Mouse (Mus musculus): ENCODE measurements around the gene Hoxc5. TPM values are rescaled to one million over a fixed set of nuclear protein-coding genes. Genes with fewer than 3 reads are reported as not detected.
A peak's percentile ranks its signal among the peaks of the same experiment; 100 is the strongest.

Hoxc5 gene
- polyA plus RNA-seq, 1 experiment from 2014 or later = 17.5 TPM

GRCm38 (mm10) chr15:103001370-103001769, 34.1 kb downstream of the Hoxc5 start:
- WGBS = 51% methylated on average over 2 of the region's 2 CpGs
- Histone ChIP-seq H3K9ac (ENCODE audit: low read length) (no peak overlapping the region), H3K4me1 (ENCODE audit: control insufficient read depth, insufficient read depth, low read length) (peaks cover 17% of the 10 kb centered on the region)

GRCm38 (mm10) chr15:103002156-103002555, 34.9 kb downstream of the Hoxc5 start:
- peaks cover 99% of the 10 kb centered on the region for H3K27me3 ChIP-seq (ENCODE audit: control insufficient read depth, insufficient read depth, low read length)
- no peaks in the 10 kb centered on the region for H3K9me3 ChIP-seq (replicated peaks; ENCODE audit: control insufficient read depth, low read length)
- H3K4me3 ChIP-seq (replicated peaks; ENCODE audit: low read length) = no peak overlapping the region
- peaks cover 17% of the 10 kb centered on the region for H3K4me1 ChIP-seq (ENCODE audit: control insufficient read depth, insufficient read depth, low read length)
- H3K36me3 ChIP-seq (ENCODE audit: control insufficient read depth, insufficient read depth, low read length) = no peaks in the 10 kb centered on the region
- ATAC-seq (ENCODE audit: insufficient read depth, low FRiP score) = no peak
- H3K27ac ChIP-seq (ENCODE audit: low read length) = peak overlapping the region; percentile 65; the same call in 1 of the 2 replicates
- H3K9ac ChIP-seq (ENCODE audit: low read length) = no peak overlapping the region
- WGBS = 28% methylated on average over 4 of the region's 4 CpGs
- no peak overlapping the region for H3K4me2 ChIP-seq (ENCODE audit: low read depth, low read length)

More at GRCm38 (mm10) chr15:103001370-103001769, 34.1 kb downstream of the Hoxc5 start:
- H3K36me3 ChIP-seq (ENCODE audit: control insufficient read depth, insufficient read depth, low read length) = no peaks in the 10 kb centered on the region
- ATAC-seq (ENCODE audit: insufficient read depth, low FRiP score) = no peak
- peaks cover 97% of the 10 kb centered on the region for H3K27me3 ChIP-seq (ENCODE audit: control insufficient read depth, insufficient read depth, low read length)
- no peak overlapping the region for H3K27ac ChIP-seq (ENCODE audit: low read length)
- H3K4me2 ChIP-seq (ENCODE audit: low read depth, low read length) = peak overlapping the region; percentile 70; the same call in 1 of the 2 replicates
- no peaks in the 10 kb centered on the region for H3K9me3 ChIP-seq (replicated peaks; ENCODE audit: control insufficient read depth, low read length)
- no peak overlapping the region for H3K4me3 ChIP-seq (replicated peaks; ENCODE audit: low read length)

DNA sequence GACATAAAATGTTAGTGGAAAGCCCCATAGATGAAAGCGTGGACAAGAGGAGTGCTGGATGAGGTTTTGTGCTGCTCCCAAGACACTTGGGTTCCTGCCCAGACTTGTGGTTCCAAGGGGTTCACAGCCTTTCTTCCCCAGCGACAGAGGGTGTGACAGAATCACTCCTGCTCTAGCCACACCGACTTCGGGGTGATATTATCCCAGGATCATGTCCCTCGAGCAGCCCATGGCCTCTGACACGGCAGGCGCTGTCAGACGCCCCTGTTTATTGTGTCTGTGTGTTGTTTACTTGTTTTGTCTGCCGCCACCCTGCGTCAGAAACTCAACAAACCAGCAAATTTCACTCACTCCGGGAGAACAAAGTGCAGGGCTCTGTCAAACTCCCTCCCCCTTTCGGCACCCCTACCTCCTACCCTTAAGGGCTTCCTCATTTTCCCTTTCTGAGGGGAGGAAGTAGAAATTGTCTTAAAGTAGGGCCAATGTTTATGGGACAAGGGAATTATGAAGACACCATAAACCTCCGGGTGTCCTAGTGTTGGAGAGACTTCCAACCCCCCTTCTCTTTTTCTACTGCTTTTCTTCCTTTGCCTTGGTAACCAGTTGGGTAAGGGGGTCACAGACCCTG, 35.7 kb downstream of the Hoxc5 start:
- Histone ChIP-seq H3K9ac (ENCODE audit: low read length) (no peak overlapping the region), H3K4me3 (replicated peaks; ENCODE audit: low read length) (no peak overlapping the region), H3K4me1 (ENCODE audit: control insufficient read depth, insufficient read depth, low read length) (peaks cover 17% of the 10 kb centered on the region), H3K9me3 (replicated peaks; ENCODE audit: control insufficient read depth, low read length) (no peaks in the 10 kb centered on the region), H3K36me3 (ENCODE audit: control insufficient read depth, insufficient read depth, low read length) (no peaks in the 10 kb centered on the region), H3K27ac (ENCODE audit: low read length) (peak overlapping the region; percentile 65; the same call in 1 of the 2 replicates), H3K4me2 (ENCODE audit: low read depth, low read length) (no peak overlapping the region; the same call in 1 of the 2 replicates), H3K27me3 (ENCODE audit: control insufficient read depth, insufficient read depth, low read length) (peaks cover 98% of the 10 kb centered on the region)
- WGBS = 14% methylated on average over 13 of the region's 13 CpGs
- ATAC-seq (ENCODE audit: insufficient read depth, low FRiP score) = no peak

DNA sequence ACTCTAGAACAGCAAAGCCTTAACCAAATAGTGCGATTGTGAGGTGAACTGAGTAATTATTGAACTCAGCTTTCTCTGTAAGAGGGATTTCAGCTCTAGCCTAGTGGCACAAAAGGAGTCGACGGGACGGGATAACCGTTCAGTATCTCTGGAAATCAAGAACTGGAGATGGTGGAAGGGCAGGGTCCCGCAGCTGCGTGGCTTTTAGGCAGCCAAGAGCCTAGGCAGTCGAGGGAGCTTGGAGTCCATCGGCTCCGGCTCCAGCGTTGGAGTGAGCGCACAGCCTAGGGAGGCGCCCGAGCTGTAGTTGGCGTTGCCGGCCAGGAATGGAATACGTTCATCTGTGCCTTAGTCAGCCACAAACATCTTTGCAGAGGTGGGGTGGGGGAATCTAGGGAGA, 38.1 kb downstream of the Hoxc5 start:
- WGBS = 4% methylated on average over 17 of the region's 17 CpGs
- peak overlapping the region; percentile 75 for H3K27ac ChIP-seq (ENCODE audit: low read length)
- H3K9me3 ChIP-seq (replicated peaks; ENCODE audit: control insufficient read depth, low read length) = no peaks in the 10 kb centered on the region
- peaks cover 94% of the 10 kb centered on the region for H3K27me3 ChIP-seq (ENCODE audit: control insufficient read depth, insufficient read depth, low read length)
- no peaks in the 10 kb centered on the region for H3K36me3 ChIP-seq (ENCODE audit: control insufficient read depth, insufficient read depth, low read length)
- no peak overlapping the region for H3K4me3 ChIP-seq (replicated peaks; ENCODE audit: low read length)
- peak overlapping the region; percentile 8; the same call in 1 of the 2 replicates for H3K9ac ChIP-seq (ENCODE audit: low read length)
- H3K4me1 ChIP-seq (ENCODE audit: control insufficient read depth, insufficient read depth, low read length) = peaks cover 5% of the 10 kb centered on the region; the same call in 1 of the 2 replicates
- ATAC-seq (ENCODE audit: insufficient read depth, low FRiP score) = 0 out of 2 replicates have a peak, but pooled peaks have one; percentile 24
- peak overlapping the region; percentile 8 for H3K4me2 ChIP-seq (ENCODE audit: low read depth, low read length)

DNA sequence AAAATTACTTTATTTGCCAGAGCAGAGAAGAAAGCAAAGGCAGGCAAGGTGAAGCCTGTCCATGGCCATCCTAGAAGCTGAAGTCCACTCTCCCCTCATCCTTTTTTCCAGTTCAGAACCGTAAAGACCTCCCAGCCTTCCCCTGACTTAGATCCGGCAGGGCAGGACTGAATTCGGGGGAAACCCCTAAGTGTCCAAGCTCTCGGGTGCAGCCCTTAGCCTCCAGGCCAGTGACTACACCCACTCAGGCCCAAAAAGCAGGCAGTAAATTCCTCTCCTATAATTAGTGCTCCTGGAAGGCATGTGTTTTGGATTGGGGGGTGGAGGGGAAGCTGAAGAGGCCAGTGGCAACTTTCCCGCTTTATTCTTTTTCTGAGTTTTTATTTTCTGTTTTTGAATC, 38.6 kb downstream of the Hoxc5 start:
- peaks cover 2% of the 10 kb centered on the region; the same call in 1 of the 2 replicates for H3K4me1 ChIP-seq (ENCODE audit: control insufficient read depth, insufficient read depth, low read length)
- peak overlapping the region; percentile 8 for H3K4me2 ChIP-seq (ENCODE audit: low read depth, low read length)
- no peak overlapping the region for H3K4me3 ChIP-seq (replicated peaks; ENCODE audit: low read length)
- no peak for ATAC-seq (ENCODE audit: insufficient read depth, low FRiP score)
- 18% methylated on average over 5 of the region's 5 CpGs for WGBS
- no peaks in the 10 kb centered on the region for H3K9me3 ChIP-seq (replicated peaks; ENCODE audit: control insufficient read depth, low read length)
- no peaks in the 10 kb centered on the region for H3K36me3 ChIP-seq (ENCODE audit: control insufficient read depth, insufficient read depth, low read length)
- H3K27me3 ChIP-seq (ENCODE audit: control insufficient read depth, insufficient read depth, low read length) = peaks cover 94% of the 10 kb centered on the region
- H3K9ac ChIP-seq (ENCODE audit: low read length) = peak overlapping the region; percentile 8; the same call in 1 of the 2 replicates
- H3K27ac ChIP-seq (ENCODE audit: low read length) = peak overlapping the region; percentile 75

DNA sequence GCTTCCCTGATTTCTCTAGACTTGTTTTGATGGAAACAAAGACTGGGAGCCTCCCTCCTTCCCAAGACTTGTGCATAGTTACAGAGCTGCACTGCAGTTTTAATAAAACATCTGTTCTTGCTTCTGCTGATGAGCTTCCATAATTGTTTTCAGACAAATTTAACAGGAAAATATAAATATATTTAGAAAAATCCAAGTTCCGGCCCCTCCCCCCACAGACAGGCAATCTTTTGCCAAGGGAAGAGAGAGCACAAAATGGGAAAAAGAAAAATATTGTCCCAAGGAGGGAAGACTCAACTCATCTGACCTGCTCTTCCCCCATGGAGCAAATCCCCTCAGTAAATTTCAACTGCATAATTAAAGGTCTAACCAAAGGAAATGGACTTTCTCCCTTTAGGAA, 39.1 kb downstream of the Hoxc5 start:
- no peak for ATAC-seq (ENCODE audit: insufficient read depth, low FRiP score)
- peak overlapping the region; percentile 75; the same call in 1 of the 2 replicates for H3K27ac ChIP-seq (ENCODE audit: low read length)
- H3K36me3 ChIP-seq (ENCODE audit: control insufficient read depth, insufficient read depth, low read length) = no peaks in the 10 kb centered on the region
- no peak overlapping the region for H3K4me3 ChIP-seq (replicated peaks; ENCODE audit: low read length)
- no peaks in the 10 kb centered on the region for H3K9me3 ChIP-seq (replicated peaks; ENCODE audit: control insufficient read depth, low read length)
- H3K9ac ChIP-seq (ENCODE audit: low read length) = no peak overlapping the region
- H3K4me2 ChIP-seq (ENCODE audit: low read depth, low read length) = peak overlapping the region; percentile 8; the same call in 1 of the 2 replicates
- peaks cover 94% of the 10 kb centered on the region for H3K27me3 ChIP-seq (ENCODE audit: control insufficient read depth, insufficient read depth, low read length)
- 26% methylated on average over 1 of the region's 1 CpGs for WGBS
- H3K4me1 ChIP-seq (ENCODE audit: control insufficient read depth, insufficient read depth, low read length) = no peaks in the 10 kb centered on the region

DNA sequence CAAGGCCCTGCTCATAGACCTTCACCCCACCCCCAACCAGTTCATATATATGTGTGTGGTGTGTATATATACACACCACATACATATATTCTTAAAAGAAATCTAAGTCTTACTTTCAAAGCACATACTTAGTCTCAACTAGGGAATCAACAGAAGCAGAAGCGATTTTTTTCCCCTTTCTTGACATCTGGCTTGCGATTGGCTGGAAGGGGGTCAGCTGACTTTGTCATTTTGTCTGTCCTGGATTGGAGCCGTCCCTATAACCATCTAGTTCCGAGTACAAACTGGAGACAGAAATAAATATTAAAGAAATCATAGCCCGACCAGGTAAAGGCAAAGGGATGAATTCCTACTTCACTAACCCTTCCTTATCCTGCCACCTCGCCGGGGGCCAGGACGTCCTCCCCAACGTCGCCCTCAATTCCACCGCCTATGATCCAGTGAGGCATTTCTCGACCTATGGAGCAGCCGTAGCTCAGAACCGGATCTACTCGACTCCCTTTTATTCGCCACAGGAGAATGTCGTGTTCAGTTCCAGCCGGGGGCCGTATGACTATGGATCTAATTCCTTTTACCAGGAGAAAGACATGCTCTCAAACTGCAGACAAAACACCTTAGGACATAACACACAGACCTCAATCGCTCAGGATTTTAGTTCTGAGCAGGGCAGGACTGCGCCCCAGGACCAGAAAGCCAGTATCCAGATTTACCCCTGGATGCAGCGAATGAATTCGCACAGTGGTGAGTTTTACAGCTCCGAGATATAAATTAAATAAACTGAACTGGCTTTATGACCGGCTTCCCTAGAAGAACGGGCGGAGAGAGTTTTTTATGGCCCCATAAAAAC, 42.2 kb downstream of the Hoxc5 start:
- Histone ChIP-seq H3K9ac (ENCODE audit: low read length) (peak overlapping the region; percentile 69), H3K36me3 (ENCODE audit: control insufficient read depth, insufficient read depth, low read length) (no peaks in the 10 kb centered on the region), H3K27me3 (ENCODE audit: control insufficient read depth, insufficient read depth, low read length) (peaks cover 86% of the 10 kb centered on the region), H3K27ac (ENCODE audit: low read length) (peak overlapping the region; percentile 82), H3K4me3 (replicated peaks; ENCODE audit: low read length) (peak overlapping the region; percentile 42), H3K4me2 (ENCODE audit: low read depth, low read length) (peak overlapping the region; percentile 53), H3K9me3 (replicated peaks; ENCODE audit: control insufficient read depth, low read length) (no peaks in the 10 kb centered on the region), H3K4me1 (ENCODE audit: control insufficient read depth, insufficient read depth, low read length) (peaks cover 9% of the 10 kb centered on the region; the same call in 1 of the 2 replicates)
- 6% methylated on average over 27 of the region's 27 CpGs for WGBS
- no peak for ATAC-seq (ENCODE audit: insufficient read depth, low FRiP score)

- H3K27me3 ChIP-seq (ENCODE audit: control insufficient read depth, insufficient read depth, low read length) = peaks cover 80% of the 10 kb centered on the region
- peak overlapping the region; percentile 42 for H3K4me3 ChIP-seq (replicated peaks; ENCODE audit: low read length)
- ATAC-seq (ENCODE audit: insufficient read depth, low FRiP score) = no peak
- peaks cover 9% of the 10 kb centered on the region; the same call in 1 of the 2 replicates for H3K4me1 ChIP-seq (ENCODE audit: control insufficient read depth, insufficient read depth, low read length)
- 12% methylated on average over 31 of the region's 31 CpGs for WGBS
- peak overlapping the region; percentile 82 for H3K27ac ChIP-seq (ENCODE audit: low read length)
- H3K36me3 ChIP-seq (ENCODE audit: control insufficient read depth, insufficient read depth, low read length) = no peaks in the 10 kb centered on the region
- no peaks in the 10 kb centered on the region for H3K9me3 ChIP-seq (replicated peaks; ENCODE audit: control insufficient read depth, low read length)
- H3K9ac ChIP-seq (ENCODE audit: low read length) = peak overlapping the region; percentile 69
- H3K4me2 ChIP-seq (ENCODE audit: low read depth, low read length) = peak overlapping the region; percentile 53
Observed at GRCm38 (mm10) chr15:103010112-103010846, 43.0 kb downstream of the Hoxc5 start.

Measured in stomach, embryonic 16.5 days (tissue).